Mouse (Mus musculus) kidney, postnatal 4 days (tissue): ENCODE results near the gene Vmn1r112.
"Not testable (repeated sequence)": the region's sequence is repeated elsewhere in the genome, so short reads cannot be mapped to it uniquely, and the experiment has no call there.

Experiments used
- DNase-seq, 2 experiments: peaks; one replicate each; pipeline ENCODE4 v3.0.0; 2021; ENCODE audit warnings: mixed read lengths in 2 of 2

Gene Vmn1r112

DNA sequence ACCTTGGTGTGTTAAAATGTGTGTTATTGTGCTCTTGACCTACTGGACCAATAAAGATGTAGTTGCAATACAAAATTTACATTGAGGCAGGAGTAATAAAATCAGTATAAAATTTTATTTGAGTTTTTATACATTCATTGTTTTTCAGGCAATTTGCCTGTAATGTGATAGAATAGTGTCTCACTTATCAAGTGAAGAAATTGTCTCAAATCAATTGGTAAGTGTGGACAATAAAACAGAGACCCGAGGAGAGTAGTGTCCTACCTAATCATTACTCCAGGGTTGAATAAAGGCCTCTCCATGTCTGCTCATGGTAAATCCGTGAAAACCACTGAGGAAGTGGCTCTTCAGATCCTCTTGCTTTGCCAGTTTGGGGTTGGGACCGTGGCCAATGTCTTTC is at the start of gene Vmn1r112:
TSS of gene Vmn1r112 (plus strand) at position 301 of the 400 bp plus-strand sequence.
- DNase-seq: not testable (repeated sequence)

DNA sequence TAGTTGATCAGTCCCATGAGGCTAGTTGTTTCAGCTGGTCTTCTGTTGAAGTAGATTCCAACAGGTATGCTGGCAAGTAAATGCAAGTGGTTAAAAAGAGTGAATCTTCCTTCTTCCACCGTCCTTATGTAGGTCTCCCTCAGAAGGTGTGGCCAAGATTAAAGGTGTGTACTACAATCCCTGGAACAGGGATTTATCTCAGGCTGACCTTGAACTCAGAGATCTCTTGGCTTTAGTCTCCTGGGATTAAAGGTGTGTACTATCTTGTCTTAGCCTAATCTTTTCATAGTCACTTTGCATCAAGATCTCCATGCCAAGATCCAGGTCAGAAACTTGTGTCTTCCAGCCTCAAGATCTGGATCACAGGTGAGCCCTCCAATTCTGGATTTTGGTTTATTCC is 40.5 kb upstream of the Vmn1r112 start, which contains the start of gene Gm10668:
TSS of gene Gm10668 (minus strand) at position 101 of the 400 bp plus-strand sequence.
- not testable (repeated sequence) for DNase-seq

DNA sequence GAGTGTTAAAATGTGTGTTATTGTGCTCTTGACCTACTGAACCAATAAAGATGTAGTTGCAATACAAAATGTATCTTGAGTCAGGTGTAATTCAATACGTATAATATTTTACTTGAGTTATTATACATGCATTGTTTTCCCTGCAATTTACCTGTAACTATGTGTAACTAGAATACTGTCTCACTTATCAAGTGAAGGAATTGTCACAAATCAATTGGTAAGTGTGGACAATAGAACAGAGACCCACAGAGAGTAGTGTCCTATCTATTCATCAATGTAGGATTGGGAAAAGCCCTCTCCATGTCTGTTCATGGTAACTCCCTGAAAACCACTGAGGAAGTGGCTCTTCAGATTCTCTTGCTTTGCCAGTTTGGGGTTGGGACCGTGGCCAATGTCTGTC is 16.0 kb downstream of the Vmn1r112 start, which contains the start of gene Vmn1r113:
TSS of gene Vmn1r113 (plus strand) at position 301 of the 400 bp plus-strand sequence.
- DNase-seq: not testable (repeated sequence)

DNA sequence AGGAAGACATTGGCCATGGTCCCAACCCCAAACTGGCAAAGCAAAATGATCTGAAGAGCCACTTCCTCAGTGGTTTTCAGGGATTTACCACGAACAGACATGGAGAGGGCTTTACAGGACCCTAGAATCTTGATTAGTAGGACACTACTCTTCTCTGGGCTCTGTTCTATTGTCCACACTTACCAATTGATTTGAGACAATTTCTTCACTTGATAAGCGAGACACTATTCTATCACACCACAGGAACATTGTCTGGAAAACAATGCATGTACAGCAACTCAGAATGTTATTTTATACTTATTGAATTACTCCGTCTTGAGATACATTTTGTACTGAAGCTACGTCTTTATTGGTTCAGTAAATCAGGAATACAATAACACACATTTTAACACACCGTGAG is 41.1 kb downstream of the Vmn1r112 start, which contains the start of gene Vmn1r114:
TSS of gene Vmn1r114 (minus strand) at position 101 of the 400 bp plus-strand sequence.
- DNase-seq: not testable (repeated sequence)
